Mouse (Mus musculus) hindbrain, postnatal 0 days (tissue): ENCODE results near the gene Bola2. TPM values are rescaled to one million over a fixed set of nuclear protein-coding genes. Genes with fewer than 3 reads are reported as not detected.

Experiments
- ATAC-seq: fragments of 200-750 bp; cut with Nextera tagmentation; 2 replicates; pipeline ENCODE4 v1.8.0; 2017; ENCODE audit warnings: mild to moderate bottlenecking, moderate TSS enrichment, moderate library complexity
- DNase-seq: peaks from one replicate; pipeline ENCODE4 v3.0.0-alpha.2; 2015; ENCODE audit warnings: low spot score
- H3K27ac ChIP-seq: fragments of 300-500 bp; sonication (generic); 2 replicates; pipeline ENCODE4 v1.5.1; 2014; ENCODE audit warnings: mild to moderate bottlenecking
- H3K27me3 ChIP-seq: fragments of 300-500 bp; sonication (generic); 2 replicates; pipeline ENCODE4 v1.6.1; 2014; ENCODE audit warnings: low read length, mixed read lengths; ENCODE audit not compliant: insufficient read depth
- H3K36me3 ChIP-seq: fragments of 300-500 bp; sonication (generic); 2 replicates; pipeline ENCODE4 v1.6.1; 2014; ENCODE audit warnings: low read length, mixed read lengths; ENCODE audit not compliant: insufficient read depth
- H3K4me1 ChIP-seq: fragments of 300-500 bp; sonication (generic); 2 replicates; pipeline ENCODE4 v1.6.1; 2014; ENCODE audit warnings: antibody characterized with exemption, low read length, mixed read lengths; ENCODE audit not compliant: insufficient read depth
- H3K4me2 ChIP-seq: fragments of 300-500 bp; sonication (generic); 2 replicates; pipeline ENCODE4 v1.6.1; 2014; ENCODE audit warnings: low read depth, mild to moderate bottlenecking, low read length, moderate library complexity, mixed read lengths
- H3K4me3 ChIP-seq: fragments of 300-500 bp; sonication (generic); 2 replicates; pipeline ENCODE4 v1.5.1; 2014; ENCODE audit warnings: low read length
- H3K9ac ChIP-seq: fragments of 300-500 bp; sonication (generic); replicated peaks from 2 replicates; pipeline ENCODE4 v1.6.1; 2014; ENCODE audit warnings: mild to moderate bottlenecking, low read length, moderate library complexity, mixed read lengths
- H3K9me3 ChIP-seq: fragments of 300-500 bp; sonication (generic); 2 replicates; pipeline ENCODE4 v1.6.1; 2016; ENCODE audit warnings: low read length, mixed read lengths
- CTCF ChIP-seq: IDR thresholded peaks from 2 replicates; pipeline ENCODE4 v1.5.1; 2016; ENCODE audit warnings: antibody characterized with exemption, control low read depth, low read depth
- WGBS: fragments of 180-500 bp; shearing (Covaris S2); extraction: QIAGEN DNeasy Blood & Tissue Kit; methylation state at CpG from one replicate; pipeline ENCODE4 v1.1.7; 2014; 5-methylcytosine and 5-hydroxymethylcytosine counted together
- polyA plus RNA-seq: library from polyadenylated mRNA; unstranded; fragments of >200 nt; fragmentation: Nextera tagmentation; extraction: Ambion mirVana; gene quantifications from 2 replicates; pipeline ENCODE4 v1.2.1, GENCODE M21; 2015
- total RNA-seq: library from RNA; depleted of rRNA; stranded (reverse); fragments of >200 nt; gene quantifications from 2 replicates; pipeline ENCODE4 v1.2.3, GENCODE M21; 2014; rRNA removed

Gene Bola2
- total RNA-seq (67.1 and 122 TPM in 2 replicates), polyA plus RNA-seq (164 and 172 TPM in 2 replicates)

DNA sequence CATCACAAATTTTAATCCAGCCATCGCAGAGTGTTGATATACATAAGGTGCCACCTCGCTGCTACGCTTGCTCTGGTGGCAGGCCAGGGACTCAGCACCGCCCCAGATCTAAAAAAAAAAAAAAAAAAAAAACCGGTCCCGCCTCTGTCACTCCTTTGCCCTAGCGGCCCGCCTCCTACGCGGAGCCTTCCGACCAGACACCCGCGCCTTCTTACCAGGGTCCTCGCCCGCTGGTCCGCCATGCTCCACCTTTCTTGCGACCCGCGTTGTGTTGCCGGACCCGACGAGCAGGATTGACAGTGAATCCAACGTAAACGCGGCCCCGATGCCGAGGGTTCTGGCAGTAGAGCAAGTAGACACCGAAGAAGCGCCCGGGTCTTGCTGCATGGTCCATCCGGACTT lies at the start of gene Bola2:
Gene Bola2, plus strand, starts transcription at position 192 of the 402 bp plus-strand sequence.
- WGBS = under 1% methylated on average over 31 of the region's 31 CpGs
- no peak for TF ChIP-seq CTCF
- no peaks in the 10 kb centered on the region; the same call in 1 of the 2 replicates for H3K4me1 ChIP-seq
- H3K4me2 ChIP-seq = peak within 1 kb of the TSS; percentile 75
- no peaks in the 10 kb centered on the region for H3K27me3 ChIP-seq
- ATAC-seq (peak; percentile 28), DNase-seq (peak; percentile 70)
- peak within 1 kb of the TSS; percentile 71 for H3K9ac ChIP-seq
- H3K36me3 ChIP-seq = peaks cover 25% of the 10 kb centered on the region
- H3K4me3 ChIP-seq = peak within 1 kb of the TSS; percentile 69
- H3K9me3 ChIP-seq = no peaks in the 10 kb centered on the region
- peak within 1 kb of the TSS; percentile 90 for H3K27ac ChIP-seq

DNA sequence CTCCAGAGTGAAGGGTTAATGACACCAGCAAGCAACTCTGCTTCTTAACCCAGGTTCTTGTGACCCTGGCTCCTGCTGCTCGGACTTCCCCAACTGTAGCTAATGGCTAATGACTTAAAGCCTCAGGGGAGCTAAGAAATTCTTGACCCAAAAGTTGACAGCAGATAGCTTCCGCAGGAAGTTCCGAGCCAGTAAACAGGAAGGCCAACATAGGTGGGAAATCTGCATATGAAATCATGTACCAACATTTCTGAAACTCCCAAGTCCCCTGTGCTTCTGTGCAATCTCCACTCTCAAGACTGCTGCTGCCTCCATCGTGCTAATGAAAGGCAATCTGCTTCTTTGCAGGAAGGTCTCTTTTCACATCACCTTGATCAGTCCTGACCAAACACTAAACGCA lies 49.5 kb upstream of the Bola2 start:
- no peak for TF ChIP-seq CTCF
- Histone ChIP-seq H3K4me3 (no peak overlapping the region), H3K4me1 (no peaks in the 10 kb centered on the region; the same call in 1 of the 2 replicates), H3K9me3 (no peaks in the 10 kb centered on the region), H3K36me3 (no peaks in the 10 kb centered on the region), H3K27me3 (no peaks in the 10 kb centered on the region), H3K27ac (no peak overlapping the region), H3K9ac (no peak overlapping the region), H3K4me2 (no peak overlapping the region)
- no peak for DNase-seq
- ATAC-seq = no peak
- 65% methylated on average over 5 of the region's 5 CpGs for WGBS

DNA sequence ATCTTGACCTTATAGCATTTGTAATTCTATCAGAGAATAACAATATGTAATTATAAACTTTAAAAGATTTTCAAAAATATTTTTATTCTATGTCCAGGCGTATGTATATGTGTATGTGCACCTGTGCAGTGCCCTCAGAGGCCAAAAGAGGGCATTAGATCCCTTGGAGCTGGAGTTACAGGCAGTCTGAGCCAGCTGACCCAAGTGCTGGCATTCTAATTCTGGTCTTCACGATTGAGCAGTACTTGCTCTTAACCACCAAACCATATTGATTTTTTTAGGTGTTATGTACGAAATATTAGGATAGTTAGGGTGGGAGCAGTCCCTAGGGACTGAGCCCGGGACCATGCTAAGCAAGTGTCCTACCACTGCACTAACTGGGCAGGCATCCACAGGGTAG lies 46.7 kb upstream of the Bola2 start:
- Histone ChIP-seq H3K9me3 (no peaks in the 10 kb centered on the region), H3K4me3 (peak overlapping the region; percentile 50; the same call in 1 of the 2 replicates), H3K4me2 (peak overlapping the region; percentile 54), H3K9ac (no peak overlapping the region), H3K4me1 (no peaks in the 10 kb centered on the region; the same call in 1 of the 2 replicates), H3K36me3 (no peaks in the 10 kb centered on the region), H3K27ac (no peak overlapping the region; the same call in 1 of the 2 replicates), H3K27me3 (no peaks in the 10 kb centered on the region)
- WGBS = 84% methylated on average over 4 of the region's 4 CpGs
- DNase-seq = no peak
- TF ChIP-seq CTCF = no peak; the same call in 1 of the 2 replicates
- no peak for ATAC-seq

DNA sequence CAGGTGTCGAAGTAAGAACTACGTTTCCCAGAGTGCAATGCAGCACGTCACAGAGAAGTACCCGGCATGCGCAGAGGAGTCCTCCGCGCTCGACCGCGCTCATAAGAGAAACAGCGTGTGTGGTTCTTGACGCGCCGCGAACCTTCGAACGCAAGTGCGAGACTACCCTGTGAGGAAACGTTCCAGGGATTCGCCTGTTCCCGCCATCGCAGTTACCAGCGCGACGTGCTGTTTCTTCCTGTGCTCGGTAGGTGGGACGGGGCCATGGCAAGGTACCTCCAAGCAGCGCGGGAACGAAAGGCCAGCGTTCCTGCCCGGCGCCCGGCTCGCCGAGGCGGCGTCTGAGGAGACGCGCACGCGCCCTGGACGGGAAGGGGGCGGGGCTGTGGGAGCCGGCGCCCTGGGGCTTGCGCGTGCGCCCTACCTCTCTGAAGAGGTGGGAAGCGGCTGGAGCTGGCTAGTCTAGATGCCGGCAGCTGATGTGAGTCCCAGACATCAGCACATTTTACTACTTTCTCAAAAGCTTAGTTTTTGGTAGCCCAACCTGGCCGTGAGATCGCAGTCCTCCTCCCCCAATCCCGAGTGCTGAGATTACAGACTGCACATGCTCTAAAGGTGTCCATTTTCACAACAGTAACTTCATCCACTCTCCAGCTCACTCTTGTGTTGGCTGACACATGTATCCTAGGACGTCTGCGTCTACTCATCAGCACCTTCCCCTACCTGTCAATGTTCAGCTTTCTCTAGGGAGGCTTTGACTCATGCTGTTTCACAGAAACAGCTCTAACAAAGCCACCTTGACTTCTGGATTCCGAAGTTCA lies 45.8 kb upstream of the Bola2 start, which contains the start of gene Sgf29:
Gene Sgf29, plus strand, starts transcription at position 79 of the 821 bp plus-strand sequence.
- Histone ChIP-seq H3K9me3 (no peaks in the 10 kb centered on the region), H3K4me3 (peak within 1 kb of the TSS; percentile 50), H3K36me3 (no peaks in the 10 kb centered on the region), H3K9ac (peak within 1 kb of the TSS; percentile 56), H3K4me1 (no peaks in the 10 kb centered on the region; the same call in 1 of the 2 replicates), H3K27me3 (no peaks in the 10 kb centered on the region), H3K27ac (peak within 1 kb of the TSS; percentile 90), H3K4me2 (peak within 1 kb of the TSS; percentile 54)
- ATAC-seq (peak; percentile 99), DNase-seq (peak; percentile 96)
- TF ChIP-seq CTCF = peak; percentile 24; the same call in 1 of the 2 replicates
- 1% methylated on average over 56 of the region's 57 CpGs for WGBS

DNA sequence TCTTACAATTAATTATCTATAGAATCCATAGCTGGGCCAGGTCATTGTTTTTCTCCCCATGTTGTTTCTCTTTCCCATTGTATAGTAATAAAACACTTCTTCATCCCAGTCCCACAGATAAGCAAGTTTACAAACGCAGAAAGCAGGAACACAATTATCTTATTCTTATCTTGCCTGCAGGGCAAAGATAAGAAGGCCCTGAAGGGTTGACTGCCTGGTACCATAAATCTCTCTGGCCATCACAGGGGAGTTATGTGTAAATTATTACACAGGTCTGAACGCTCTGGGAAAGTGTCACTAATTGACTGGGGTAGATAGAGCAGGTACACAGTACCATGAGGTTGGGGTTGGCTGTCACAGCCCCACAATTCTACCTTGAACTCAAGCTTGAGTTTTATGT lies 44.3 kb upstream of the Bola2 start:
- DNase-seq = no peak
- H3K36me3 ChIP-seq = no peaks in the 10 kb centered on the region
- H3K4me2 ChIP-seq = no peak overlapping the region
- H3K27me3 ChIP-seq = no peaks in the 10 kb centered on the region
- TF ChIP-seq CTCF = no peak
- no peak overlapping the region for H3K9ac ChIP-seq
- no peak overlapping the region for H3K27ac ChIP-seq
- H3K4me1 ChIP-seq = no peaks in the 10 kb centered on the region; the same call in 1 of the 2 replicates
- WGBS = 89% methylated on average over 2 of the region's 2 CpGs
- H3K9me3 ChIP-seq = no peaks in the 10 kb centered on the region
- H3K4me3 ChIP-seq = no peak overlapping the region
- no peak for ATAC-seq

DNA sequence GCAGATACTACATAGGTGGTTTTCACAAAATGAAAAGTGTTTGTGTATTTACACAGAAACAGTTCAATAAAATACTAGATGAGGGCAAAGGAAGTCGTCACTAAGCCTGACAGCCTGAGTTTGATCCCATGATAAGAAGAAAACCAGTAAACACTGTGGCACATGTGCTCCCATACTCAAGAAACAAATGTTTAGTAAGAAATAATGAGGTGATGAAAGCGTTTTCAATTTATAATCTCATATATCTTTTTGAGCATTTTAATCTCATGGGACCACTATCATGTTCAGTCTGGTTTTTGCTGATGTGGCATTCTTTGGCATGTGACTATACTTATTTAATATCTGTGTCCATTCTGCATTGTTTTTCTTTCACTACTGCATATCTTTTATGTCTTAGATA lies 41.2 kb upstream of the Bola2 start:
- ATAC-seq (no peak), DNase-seq (no peak)
- H3K27me3 ChIP-seq = no peaks in the 10 kb centered on the region
- H3K9me3 ChIP-seq = no peaks in the 10 kb centered on the region
- no peak for TF ChIP-seq CTCF
- H3K36me3 ChIP-seq = no peaks in the 10 kb centered on the region
- no peak overlapping the region for H3K27ac ChIP-seq
- WGBS = 87% methylated on average over 2 of the region's 2 CpGs
- H3K4me1 ChIP-seq = no peaks in the 10 kb centered on the region; the same call in 1 of the 2 replicates
- H3K4me2 ChIP-seq = no peak overlapping the region
- H3K9ac ChIP-seq = no peak overlapping the region
- H3K4me3 ChIP-seq = no peak overlapping the region

DNA sequence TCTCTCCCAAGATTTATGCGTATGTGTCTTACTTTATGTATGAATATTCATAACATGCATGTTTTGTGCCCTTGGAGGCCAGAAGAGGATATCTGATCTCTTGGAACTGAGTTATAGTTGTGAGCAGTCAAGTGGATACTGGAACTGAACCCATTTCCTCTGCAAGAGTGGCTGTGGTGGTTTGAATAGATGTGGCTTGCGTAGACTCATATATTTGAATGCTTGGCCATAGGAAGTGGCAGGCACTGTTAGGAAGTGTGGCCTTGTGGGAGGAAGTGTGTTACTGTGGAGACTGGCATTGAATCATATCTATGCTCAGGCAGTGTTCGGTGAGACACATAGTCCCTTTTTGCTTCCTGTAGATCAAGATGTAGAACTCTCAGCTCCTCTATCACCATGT lies 39.5 kb upstream of the Bola2 start:
- Histone ChIP-seq H3K27ac (no peak overlapping the region), H3K4me3 (no peak overlapping the region), H3K27me3 (no peaks in the 10 kb centered on the region), H3K4me2 (no peak overlapping the region), H3K9ac (no peak overlapping the region), H3K4me1 (no peaks in the 10 kb centered on the region), H3K9me3 (no peaks in the 10 kb centered on the region), H3K36me3 (no peaks in the 10 kb centered on the region)
- no peak for TF ChIP-seq CTCF
- DNase-seq (no peak), ATAC-seq (no peak)
- 93% methylated on average over 3 of the region's 3 CpGs for WGBS
